Mouse (Mus musculus): Measurements from ENCODE around the gene Abcc9. TPM values are rescaled to one million over a fixed set of nuclear protein-coding genes. Genes with fewer than 3 reads are reported as not detected.

The Abcc9 gene
- polyA plus RNA-seq, 1 experiment from 2014 or later, result 3.6 TPM

Other genes with a start within 250 kb of the Abcc9 start
- gene Gys2, start 229.2 kb downstream of the Abcc9 start, polyA plus RNA-seq (2015; fragmentation: Nextera tagmentation; extraction: Ambion mirVana), result 0.06 and 0.12 TPM in 2 replicates
- gene Ldhb, start 194.4 kb downstream of the Abcc9 start, polyA plus RNA-seq (2015; fragmentation: Nextera tagmentation; extraction: Ambion mirVana), result 450 and 468 TPM in 2 replicates
- 14.8 and 15.8 TPM in 2 replicates for gene Kcnj8, start 130.7 kb downstream of the Abcc9 start, polyA plus RNA-seq (2015; fragmentation: Nextera tagmentation; extraction: Ambion mirVana)
- gene Cmas, start 54.4 kb upstream of the Abcc9 start, polyA plus RNA-seq (2015; fragmentation: Nextera tagmentation; extraction: Ambion mirVana), result 213 and 222 TPM in 2 replicates
- 0.17 and 0.38 TPM in 2 replicates for gene Sult6b2, start 102.2 kb upstream of the Abcc9 start, polyA plus RNA-seq (2015; fragmentation: Nextera tagmentation; extraction: Ambion mirVana)

Data from midbrain, embryonic 15.5 days (tissue).